Mouse (Mus musculus) heart, embryonic 15.5 days (tissue): ENCODE data around the gene Ccdc43. TPM values are rescaled to one million over a fixed set of nuclear protein-coding genes. Genes with fewer than 3 reads are reported as not detected.

Experiments
- ATAC-seq: fragments of 200-750 bp; cut with Nextera tagmentation; replicated peaks from 2 replicates; pipeline ENCODE4 v1.8.0; 2017; ENCODE audit warnings: low read depth, moderate TSS enrichment; ENCODE audit not compliant: insufficient number of reproducible peaks, insufficient read depth, low FRiP score
- H3K27ac ChIP-seq: fragments of 300-500 bp; sonication (generic); 2 replicates; pipeline ENCODE4 v1.5.1; 2015; ENCODE audit warnings: mild to moderate bottlenecking, inconsistent platforms
- H3K27me3 ChIP-seq: fragments of 300-500 bp; sonication (generic); 2 replicates; pipeline ENCODE4 v1.6.1; 2015; ENCODE audit warnings: inconsistent platforms
- H3K36me3 ChIP-seq: fragments of 300-500 bp; sonication (generic); 2 replicates; pipeline ENCODE4 v1.6.1; 2015; ENCODE audit warnings: mild to moderate bottlenecking, inconsistent platforms
- H3K4me1 ChIP-seq: fragments of 300-500 bp; sonication (generic); replicated peaks from 2 replicates; pipeline ENCODE4 v1.6.1; 2015; ENCODE audit warnings: inconsistent platforms
- H3K4me2 ChIP-seq: fragments of 300-500 bp; sonication (generic); 2 replicates; pipeline ENCODE4 v1.6.1; 2015; ENCODE audit warnings: inconsistent platforms, mild to moderate bottlenecking, moderate library complexity
- H3K4me3 ChIP-seq: fragments of 300-500 bp; sonication (generic); 2 replicates; pipeline ENCODE4 v1.5.1; 2015; ENCODE audit warnings: mild to moderate bottlenecking, inconsistent platforms
- H3K9ac ChIP-seq: fragments of 300-500 bp; sonication (generic); 2 replicates; pipeline ENCODE4 v1.6.1; 2015; ENCODE audit warnings: mild to moderate bottlenecking, inconsistent platforms
- H3K9me3 ChIP-seq: fragments of 300-500 bp; sonication (generic); replicated peaks from 2 replicates; pipeline ENCODE4 v1.6.1; 2016; ENCODE audit warnings: inconsistent platforms
- WGBS: fragments of 180-500 bp; shearing (Covaris S2); methylation state at CpG from one replicate; pipeline ENCODE4 v1.1.7; 2015; ENCODE audit warnings: mixed read lengths; 5-methylcytosine and 5-hydroxymethylcytosine counted together
- polyA plus RNA-seq: library from polyadenylated mRNA; unstranded; fragments of >200 nt; fragmentation: Nextera tagmentation; extraction: Ambion mirVana; gene quantifications from 2 replicates; pipeline ENCODE4 v1.2.1, GENCODE M21; 2015

The Ccdc43 gene
- polyA plus RNA-seq, 1 experiment from 2014 or later = 33.9 TPM

- WGBS = 59% methylated on average over 3 of the region's 3 CpGs
- no peak within 1 kb of the TSS for H3K4me2 ChIP-seq
- H3K9me3 ChIP-seq = peaks cover 12% of the 10 kb centered on the region; the same call in 1 of the 2 replicates
- no peak within 1 kb of the TSS for H3K4me3 ChIP-seq
- no peak within 1 kb of the TSS for H3K9ac ChIP-seq
- H3K36me3 ChIP-seq = no peaks in the 10 kb centered on the region
- peaks cover 40% of the 10 kb centered on the region for H3K27me3 ChIP-seq
- H3K27ac ChIP-seq = no peak within 1 kb of the TSS
- no peak for ATAC-seq
- H3K4me1 ChIP-seq = peaks cover 7% of the 10 kb centered on the region
These were observed 34.2 kb downstream of the Ccdc43 start, which contains the start of gene Meioc for GRCm38 (mm10) chr11:102663416-102663815. Gene Meioc, plus strand, starts transcription at chr11:102663716.

GRCm38 (mm10) chr11:102656931-102657330 lies 40.7 kb downstream of the Ccdc43 start:
- Histone ChIP-seq H3K4me3 (no peak overlapping the region), H3K4me2 (no peak overlapping the region), H3K4me1 (0 out of 2 replicates have a peak, but pooled peaks cover 2% of the 10 kb centered on the region), H3K9ac (no peak overlapping the region), H3K9me3 (no peaks in the 10 kb centered on the region), H3K36me3 (no peaks in the 10 kb centered on the region), H3K27me3 (peaks cover 2% of the 10 kb centered on the region; the same call in 1 of the 2 replicates), H3K27ac (no peak overlapping the region)
- no peak for ATAC-seq
- WGBS = 56% methylated on average over 6 of the region's 6 CpGs

- Histone ChIP-seq H3K9me3 (no peaks in the 10 kb centered on the region), H3K4me1 (0 out of 2 replicates have a peak, but pooled peaks cover 5% of the 10 kb centered on the region), H3K9ac (no peak overlapping the region), H3K27me3 (peaks cover 2% of the 10 kb centered on the region; the same call in 1 of the 2 replicates), H3K4me3 (no peak overlapping the region), H3K27ac (no peak overlapping the region), H3K36me3 (no peaks in the 10 kb centered on the region), H3K4me2 (no peak overlapping the region)
- WGBS = 16% methylated on average over 4 of the region's 4 CpGs
- no peak for ATAC-seq
These were observed 41.2 kb downstream of the Ccdc43 start for GRCm38 (mm10) chr11:102656326-102656926.

- no peaks in the 10 kb centered on the region for H3K36me3 ChIP-seq
- peaks cover 2% of the 10 kb centered on the region; the same call in 1 of the 2 replicates for H3K27me3 ChIP-seq
- WGBS = 58% methylated on average over 8 of the region's 8 CpGs
- no peak overlapping the region for H3K4me3 ChIP-seq
- H3K9ac ChIP-seq = no peak overlapping the region
- no peak for ATAC-seq
- H3K27ac ChIP-seq = no peak overlapping the region
- H3K4me1 ChIP-seq = 0 out of 2 replicates have a peak, but pooled peaks cover 5% of the 10 kb centered on the region
- no peak overlapping the region for H3K4me2 ChIP-seq
- H3K9me3 ChIP-seq = no peaks in the 10 kb centered on the region
These were observed 41.7 kb downstream of the Ccdc43 start for GRCm38 (mm10) chr11:102655888-102656287.

GRCm38 (mm10) chr11:102652844-102653243 lies 44.7 kb downstream of the Ccdc43 start:
- H3K27ac ChIP-seq = no peak overlapping the region
- H3K9ac ChIP-seq = no peak overlapping the region
- ATAC-seq = no peak
- H3K4me1 ChIP-seq = 0 out of 2 replicates have a peak, but pooled peaks cover 5% of the 10 kb centered on the region
- 70% methylated on average over 3 of the region's 3 CpGs for WGBS
- H3K4me3 ChIP-seq = no peak overlapping the region
- no peaks in the 10 kb centered on the region for H3K36me3 ChIP-seq
- H3K9me3 ChIP-seq = no peaks in the 10 kb centered on the region
- H3K4me2 ChIP-seq = no peak overlapping the region
- peaks cover 2% of the 10 kb centered on the region; the same call in 1 of the 2 replicates for H3K27me3 ChIP-seq

- Histone ChIP-seq H3K4me2 (no peak overlapping the region), H3K27ac (no peak overlapping the region)
- ATAC-seq = no peak
These were observed 46.2 kb downstream of the Ccdc43 start for GRCm38 (mm10) chr11:102651381-102651780.

GRCm38 (mm10) chr11:102647885-102648284 lies 49.7 kb downstream of the Ccdc43 start:
- Histone ChIP-seq H3K27me3 (peaks cover 2% of the 10 kb centered on the region; the same call in 1 of the 2 replicates), H3K4me3 (no peak overlapping the region), H3K4me2 (no peak overlapping the region), H3K9me3 (no peaks in the 10 kb centered on the region), H3K4me1 (peaks cover 32% of the 10 kb centered on the region), H3K27ac (no peak overlapping the region), H3K9ac (no peak overlapping the region), H3K36me3 (no peaks in the 10 kb centered on the region)
- ATAC-seq = no peak
- WGBS = 60% methylated on average over 12 of the region's 12 CpGs

More at GRCm38 (mm10) chr11:102651381-102651780, 46.2 kb downstream of the Ccdc43 start:
- H3K9ac ChIP-seq = no peak overlapping the region
- H3K9me3 ChIP-seq = no peaks in the 10 kb centered on the region
- WGBS = 5% methylated on average over 9 of the region's 9 CpGs
- H3K36me3 ChIP-seq = no peaks in the 10 kb centered on the region
- peaks cover 6% of the 10 kb centered on the region for H3K4me1 ChIP-seq
- no peak overlapping the region for H3K4me3 ChIP-seq
- H3K27me3 ChIP-seq = peaks cover 2% of the 10 kb centered on the region; the same call in 1 of the 2 replicates

GRCm38 (mm10) chr11:102646226-102646625 lies 51.4 kb downstream of the Ccdc43 start:
- Histone ChIP-seq H3K9me3 (no peaks in the 10 kb centered on the region), H3K4me3 (no peak overlapping the region), H3K27ac (peak overlapping the region; percentile 69; the same call in 1 of the 2 replicates), H3K36me3 (no peaks in the 10 kb centered on the region), H3K4me1 (peaks cover 31% of the 10 kb centered on the region), H3K4me2 (peak overlapping the region; percentile 21), H3K9ac (no peak overlapping the region), H3K27me3 (no peaks in the 10 kb centered on the region)
- no peak for ATAC-seq
- 70% methylated on average over 13 of the region's 13 CpGs for WGBS

- 16% methylated on average over 10 of the region's 10 CpGs for WGBS
- peak; percentile 86 for ATAC-seq
- Histone ChIP-seq H3K27ac (peak overlapping the region; percentile 89), H3K4me1 (peaks cover 48% of the 10 kb centered on the region), H3K4me3 (no peak overlapping the region), H3K4me2 (no peak overlapping the region), H3K36me3 (no peaks in the 10 kb centered on the region), H3K9ac (no peak overlapping the region), H3K9me3 (no peaks in the 10 kb centered on the region), H3K27me3 (no peaks in the 10 kb centered on the region)
These were observed 53.6 kb downstream of the Ccdc43 start for GRCm38 (mm10) chr11:102643891-102644382.

- 41% methylated on average over 12 of the region's 12 CpGs for whole genome bisulfite sequencing
- no peaks in the 10 kb centered on the region for H3K36me3 ChIP-seq
- ATAC-seq = peak; percentile 52
These were observed 60.7 kb downstream of the Ccdc43 start for GRCm38 (mm10) chr11:102636887-102637286.

More at GRCm38 (mm10) chr11:102636887-102637286, 60.7 kb downstream of the Ccdc43 start:
- H3K9ac ChIP-seq = 0 out of 2 replicates have a peak overlapping the region, but pooled peaks have one; percentile 14
- no peaks in the 10 kb centered on the region for H3K27me3 ChIP-seq
- H3K9me3 ChIP-seq = no peaks in the 10 kb centered on the region
- no peak overlapping the region for H3K4me2 ChIP-seq
- peaks cover 37% of the 10 kb centered on the region for H3K4me1 ChIP-seq
- no peak overlapping the region for H3K4me3 ChIP-seq
- no peak overlapping the region for H3K27ac ChIP-seq
